Mouse (Mus musculus) neural tube, embryonic 15.5 days (tissue): ENCODE data around the gene Gcn1l1. TPM values are rescaled to one million over a fixed set of nuclear protein-coding genes. Genes with fewer than 3 reads are reported as not detected.

Experiments used
- ATAC-seq: fragments of 200-750 bp; cut with Nextera tagmentation; 2 replicates; pipeline ENCODE4 v1.8.0; 2017; ENCODE audit warnings: mild to moderate bottlenecking, moderate TSS enrichment, moderate library complexity; ENCODE audit not compliant: low FRiP score
- H3K27ac ChIP-seq: fragments of 300-500 bp; sonication (generic); replicated peaks from 2 replicates; pipeline ENCODE4 v1.5.1; 2015; ENCODE audit warnings: mild to moderate bottlenecking, inconsistent platforms
- H3K27me3 ChIP-seq: fragments of 300-500 bp; sonication (generic); replicated peaks from 2 replicates; pipeline ENCODE4 v1.6.1; 2015; ENCODE audit warnings: inconsistent platforms
- H3K36me3 ChIP-seq: fragments of 300-500 bp; sonication (generic); 2 replicates; pipeline ENCODE4 v1.6.1; 2015; ENCODE audit warnings: inconsistent platforms
- H3K4me1 ChIP-seq: fragments of 300-500 bp; sonication (generic); 2 replicates; pipeline ENCODE4 v1.6.1; 2015; ENCODE audit warnings: inconsistent platforms
- H3K4me2 ChIP-seq: fragments of 300-500 bp; sonication (generic); 2 replicates; pipeline ENCODE4 v1.6.1; 2015; ENCODE audit warnings: inconsistent platforms, mild to moderate bottlenecking, moderate library complexity
- H3K4me3 ChIP-seq: fragments of 300-500 bp; sonication (generic); replicated peaks from 2 replicates; pipeline ENCODE4 v1.5.1; 2015; ENCODE audit warnings: mild to moderate bottlenecking, inconsistent platforms
- H3K9ac ChIP-seq: fragments of 300-500 bp; sonication (generic); replicated peaks from 2 replicates; pipeline ENCODE4 v1.6.1; 2015; ENCODE audit warnings: mild to moderate bottlenecking, inconsistent platforms
- H3K9me3 ChIP-seq: fragments of 300-500 bp; sonication (generic); replicated peaks from 2 replicates; pipeline ENCODE4 v1.6.1; 2016; ENCODE audit warnings: inconsistent platforms
- WGBS: fragments of 180-500 bp; shearing (Covaris S2); methylation state at CpG from one replicate; pipeline ENCODE4 v1.1.7; 2015; ENCODE audit warnings: mixed read lengths; 5-methylcytosine and 5-hydroxymethylcytosine counted together
- polyA plus RNA-seq: library from polyadenylated mRNA; unstranded; fragments of >200 nt; fragmentation: Nextera tagmentation; extraction: Ambion mirVana; gene quantifications from 2 replicates; pipeline ENCODE4 v1.2.1, GENCODE M21; 2015

Gcn1l1 gene
- polyA plus RNA-seq, 1 experiment from 2014 or later = 35.7 TPM

GRCm38 (mm10) chr5:115585616-115586015, 20.6 kb downstream of the Gcn1l1 start:
- Histone ChIP-seq H3K4me1 (no peaks in the 10 kb centered on the region), H3K9me3 (peaks cover 3% of the 10 kb centered on the region; the same call in 1 of the 2 replicates), H3K4me3 (no peak overlapping the region), H3K36me3 (peaks cover 95% of the 10 kb centered on the region), H3K27me3 (no peaks in the 10 kb centered on the region), H3K4me2 (no peak overlapping the region), H3K9ac (no peak overlapping the region), H3K27ac (no peak overlapping the region)
- ATAC-seq = no peak
- WGBS = 93% methylated on average over 12 of the region's 12 CpGs

- H3K4me3 ChIP-seq = no peak overlapping the region
- 68% methylated on average over 15 of the region's 15 CpGs for WGBS
- no peak overlapping the region for H3K27ac ChIP-seq
- peaks cover 3% of the 10 kb centered on the region; the same call in 1 of the 2 replicates for H3K9me3 ChIP-seq
- H3K4me1 ChIP-seq = no peaks in the 10 kb centered on the region
- H3K9ac ChIP-seq = no peak overlapping the region
- ATAC-seq = no peak
- H3K36me3 ChIP-seq = peaks cover 95% of the 10 kb centered on the region
- no peaks in the 10 kb centered on the region for H3K27me3 ChIP-seq
- no peak overlapping the region for H3K4me2 ChIP-seq
Measured at GRCm38 (mm10) chr5:115586166-115586565, 21.1 kb downstream of the Gcn1l1 start.

- H3K27me3 ChIP-seq = no peaks in the 10 kb centered on the region
- ATAC-seq = no peak
- H3K36me3 ChIP-seq = peaks cover 95% of the 10 kb centered on the region
- 94% methylated on average over 2 of the region's 2 CpGs for WGBS
- no peak overlapping the region for H3K27ac ChIP-seq
- no peak overlapping the region for H3K4me2 ChIP-seq
- H3K4me1 ChIP-seq = no peaks in the 10 kb centered on the region
- H3K9me3 ChIP-seq = peaks cover 3% of the 10 kb centered on the region; the same call in 1 of the 2 replicates
- no peak overlapping the region for H3K4me3 ChIP-seq
- H3K9ac ChIP-seq = no peak overlapping the region
Measured at GRCm38 (mm10) chr5:115586780-115587179, 21.7 kb downstream of the Gcn1l1 start.

GRCm38 (mm10) chr5:115591028-115591427, 26.0 kb downstream of the Gcn1l1 start:
- 84% methylated on average over 11 of the region's 11 CpGs for WGBS
- Histone ChIP-seq H3K4me2 (no peak overlapping the region), H3K27ac (no peak overlapping the region), H3K27me3 (no peaks in the 10 kb centered on the region), H3K4me3 (no peak overlapping the region), H3K9me3 (no peaks in the 10 kb centered on the region), H3K4me1 (no peaks in the 10 kb centered on the region), H3K9ac (no peak overlapping the region), H3K36me3 (peaks cover 95% of the 10 kb centered on the region)
- ATAC-seq = no peak

GRCm38 (mm10) chr5:115591506-115591905, 26.5 kb downstream of the Gcn1l1 start:
- Histone ChIP-seq H3K36me3 (peaks cover 95% of the 10 kb centered on the region), H3K9me3 (no peaks in the 10 kb centered on the region), H3K9ac (no peak overlapping the region), H3K4me3 (no peak overlapping the region), H3K27me3 (no peaks in the 10 kb centered on the region), H3K27ac (no peak overlapping the region), H3K4me1 (no peaks in the 10 kb centered on the region), H3K4me2 (no peak overlapping the region)
- WGBS = 91% methylated on average over 2 of the region's 2 CpGs
- ATAC-seq = no peak

- Histone ChIP-seq H3K4me3 (no peak overlapping the region), H3K9ac (no peak overlapping the region), H3K4me2 (no peak overlapping the region), H3K27me3 (no peaks in the 10 kb centered on the region), H3K9me3 (no peaks in the 10 kb centered on the region), H3K27ac (no peak overlapping the region), H3K36me3 (peaks cover 88% of the 10 kb centered on the region), H3K4me1 (no peaks in the 10 kb centered on the region)
- no peak for ATAC-seq
- WGBS = 97% methylated on average over 6 of the region's 6 CpGs
Measured at GRCm38 (mm10) chr5:115603561-115603960, 38.5 kb downstream of the Gcn1l1 start.

- no peak overlapping the region for H3K4me3 ChIP-seq
- no peaks in the 10 kb centered on the region for H3K4me1 ChIP-seq
- WGBS = 93% methylated on average over 11 of the region's 11 CpGs
- H3K27me3 ChIP-seq = no peaks in the 10 kb centered on the region
- H3K27ac ChIP-seq = no peak overlapping the region
- peaks cover 97% of the 10 kb centered on the region for H3K36me3 ChIP-seq
- no peak overlapping the region for H3K4me2 ChIP-seq
- H3K9me3 ChIP-seq = no peaks in the 10 kb centered on the region
- ATAC-seq = no peak
- no peak overlapping the region for H3K9ac ChIP-seq
Measured at GRCm38 (mm10) chr5:115611566-115611965, 46.5 kb downstream of the Gcn1l1 start.

GRCm38 (mm10) chr5:115613332-115613731, 48.3 kb downstream of the Gcn1l1 start:
- Histone ChIP-seq H3K27ac (no peak overlapping the region), H3K9me3 (no peaks in the 10 kb centered on the region), H3K9ac (no peak overlapping the region), H3K4me2 (no peak overlapping the region), H3K4me3 (no peak overlapping the region), H3K27me3 (no peaks in the 10 kb centered on the region), H3K4me1 (no peaks in the 10 kb centered on the region), H3K36me3 (peaks cover 99% of the 10 kb centered on the region)
- 94% methylated on average over 9 of the region's 9 CpGs for WGBS
- no peak for ATAC-seq

- Histone ChIP-seq H3K4me1 (no peaks in the 10 kb centered on the region), H3K9me3 (no peaks in the 10 kb centered on the region), H3K27me3 (no peaks in the 10 kb centered on the region), H3K4me2 (no peak overlapping the region), H3K9ac (no peak overlapping the region), H3K4me3 (no peak overlapping the region), H3K36me3 (peaks cover 99% of the 10 kb centered on the region), H3K27ac (no peak overlapping the region)
- ATAC-seq = no peak
- 90% methylated on average over 7 of the region's 7 CpGs for WGBS
Measured at GRCm38 (mm10) chr5:115614948-115615347, 49.9 kb downstream of the Gcn1l1 start.

GRCm38 (mm10) chr5:115619690-115620089, 54.6 kb downstream of the Gcn1l1 start:
- Histone ChIP-seq H3K27ac (no peak overlapping the region), H3K36me3 (peaks cover 70% of the 10 kb centered on the region), H3K4me3 (no peak overlapping the region), H3K27me3 (no peaks in the 10 kb centered on the region), H3K9ac (no peak overlapping the region), H3K4me2 (no peak overlapping the region), H3K4me1 (no peaks in the 10 kb centered on the region), H3K9me3 (no peaks in the 10 kb centered on the region)
- 96% methylated on average over 15 of the region's 15 CpGs for WGBS
- no peak for ATAC-seq

- Histone ChIP-seq H3K9ac (no peak overlapping the region), H3K36me3 (peaks cover 40% of the 10 kb centered on the region), H3K27ac (no peak overlapping the region), H3K4me3 (no peak overlapping the region), H3K9me3 (no peaks in the 10 kb centered on the region), H3K4me2 (no peak overlapping the region), H3K4me1 (no peaks in the 10 kb centered on the region), H3K27me3 (no peaks in the 10 kb centered on the region)
- no peak for ATAC-seq
- WGBS = 87% methylated on average over 7 of the region's 7 CpGs
Measured at GRCm38 (mm10) chr5:115622686-115623085, 57.6 kb downstream of the Gcn1l1 start.

GRCm38 (mm10) chr5:115623694-115624440, 58.8 kb downstream of the Gcn1l1 start:
- Histone ChIP-seq H3K4me1 (no peaks in the 10 kb centered on the region), H3K4me3 (no peak overlapping the region), H3K4me2 (no peak overlapping the region), H3K9me3 (no peaks in the 10 kb centered on the region), H3K9ac (no peak overlapping the region), H3K27me3 (no peaks in the 10 kb centered on the region), H3K27ac (no peak overlapping the region), H3K36me3 (peaks cover 28% of the 10 kb centered on the region)
- WGBS = 75% methylated on average over 9 of the region's 9 CpGs
- ATAC-seq = no peak
